ENCODE assay signal across 8 mouse cellular contexts in genomic region chr16:57166611-57167513, GRCm38 (mm10). TPM values are rescaled to one million over a fixed set of nuclear protein-coding genes. Genes with fewer than 3 reads are reported as not detected.
DNase-seq lines count a peak whose midpoint lies in the region; ATAC-seq and TF ChIP-seq lines count a peak whose summit lies in the region.

Gene Nit2, minus strand, starts transcription at chr16:57167341.

- H3K27me3 ChIP-seq in hindbrain, embryonic 10.5 days (ENCODE audit: insufficient read depth, poor library complexity, severe bottlenecking), result no peaks in the 10 kb centered on the region
- H3K27me3 ChIP-seq in lung, postnatal 0 days (replicated peaks; ENCODE audit: insufficient read depth, low read length), result no peaks in the 10 kb centered on the region

- peak; percentile 93 for ATAC-seq in frontal cortex, adult (ENCODE audit: low TSS enrichment)
- peak; percentile 98 for ATAC-seq in lung, postnatal 0 days

- peak; percentile 82 for TF ChIP-seq CTCF in lung, postnatal 0 days (IDR thresholded peaks at IDR 0.05)

- peak; percentile 76 for DNase-seq in MEL-GATA-1-ER (ENCODE audit: extremely low read depth, low read depth)
- DNase-seq in cerebellum, adult 8-10 months, result peak; percentile 92
- peak; percentile 94 for DNase-seq in hindbrain, embryonic 10.5 days (ENCODE audit: low spot score)
- DNase-seq in layer of hippocampus, adult 9-11 months, result peak; percentile 92
- peak; percentile 92 for DNase-seq in lung, postnatal 0 days (ENCODE audit: low spot score)
- DNase-seq in ovary, postnatal 14 days (ENCODE audit: low spot score), result peak; percentile 95
- peak; percentile 97 for DNase-seq in thymus, postnatal 14 days

- H3K36me3 ChIP-seq in hindbrain, embryonic 10.5 days, result peaks cover 22% of the 10 kb centered on the region
- peaks cover 3% of the 10 kb centered on the region; the same call in 1 of the 2 replicates for H3K36me3 ChIP-seq in lung, postnatal 0 days (ENCODE audit: insufficient read depth, low read length)

- H3K4me1 ChIP-seq in hindbrain, embryonic 10.5 days (replicated peaks), result peaks cover 18% of the 10 kb centered on the region
- H3K4me1 ChIP-seq in lung, postnatal 0 days (ENCODE audit: insufficient read depth, low read depth, low read length), result no peaks in the 10 kb centered on the region

- H3K27ac ChIP-seq in hindbrain, embryonic 10.5 days, result peak within 1 kb of the TSS; percentile 89
- H3K27ac ChIP-seq in lung, postnatal 0 days (ENCODE audit: low read length), result peak within 1 kb of the TSS; percentile 85

- TF ChIP-seq EP300 in lung, postnatal 0 days (IDR thresholded peaks at IDR 0.05), result no peak

- peak within 1 kb of the TSS; percentile 85 for H3K4me2 ChIP-seq in lung, postnatal 0 days (replicated peaks; ENCODE audit: low read depth, low read length)

- under 1% methylated on average over 58 of the region's 58 CpGs for WGBS in hindbrain, embryonic 10.5 days
- WGBS in lung, postnatal 0 days, result under 1% methylated on average over 58 of the region's 58 CpGs

- H3K9me3 ChIP-seq in hindbrain, embryonic 10.5 days, result no peaks in the 10 kb centered on the region
- H3K9me3 ChIP-seq in lung, postnatal 0 days (ENCODE audit: low read length), result no peaks in the 10 kb centered on the region

- peak within 1 kb of the TSS; percentile 24 for H3K9ac ChIP-seq in lung, postnatal 0 days (replicated peaks; ENCODE audit: low read depth)

- H3K4me3 ChIP-seq in hindbrain, embryonic 10.5 days, result peak within 1 kb of the TSS; percentile 68
- peak within 1 kb of the TSS; percentile 63 for H3K4me3 ChIP-seq in lung, postnatal 0 days (ENCODE audit: low read depth, low read length)

RNA-seq across cellular contexts. Expression of gene Nit2, which starts in this region (rescaled TPM):
- polyA plus RNA-seq in hindbrain, embryonic 10.5 days (2016; fragmentation: Nextera tagmentation; extraction: Ambion mirVana), result 45.6 and 47.9 TPM in 2 replicates
- polyA plus RNA-seq in lung, postnatal 0 days (2015; fragmentation: Nextera tagmentation; extraction: Ambion mirVana), result 35.8 and 40.0 TPM in 2 replicates

Comparison
In these comparisons a context has a peak if more than half of its experiments do, and no peak if none do; other contexts are left out.
1. Peak in every context shown above with its lines: DNase-seq, ATAC-seq, H3K4me3 ChIP-seq and H3K27ac ChIP-seq.